Mouse (Mus musculus) hindbrain, embryonic 14.5 days (tissue): Measurements from ENCODE around the gene Etl4. TPM values are rescaled to one million over a fixed set of nuclear protein-coding genes. Genes with fewer than 3 reads are reported as not detected.

Source experiments
- ATAC-seq: fragments of 200-750 bp; cut with Nextera tagmentation; 2 replicates; pipeline ENCODE4 v1.8.0; 2017; ENCODE audit warnings: moderate number of reproducible peaks, mild to moderate bottlenecking, moderate TSS enrichment, moderate library complexity; ENCODE audit not compliant: low FRiP score
- DNase-seq: peaks from one replicate; pipeline ENCODE4 v3.0.0-alpha.2; 2015; ENCODE audit warnings: low spot score
- H3K27ac ChIP-seq: fragments of 300-500 bp; sonication (generic); 2 replicates; pipeline ENCODE4 v1.5.1; 2014; ENCODE audit warnings: mild to moderate bottlenecking, moderate library complexity
- H3K27me3 ChIP-seq: fragments of 300-500 bp; sonication (generic); 2 replicates; pipeline ENCODE4 v1.6.1; 2014; ENCODE audit warnings: mild to moderate bottlenecking, low read length, mixed read lengths; ENCODE audit not compliant: control insufficient read depth, insufficient read depth
- H3K36me3 ChIP-seq: fragments of 300-500 bp; sonication (generic); replicated peaks from 2 replicates; pipeline ENCODE4 v1.6.1; 2014; ENCODE audit not compliant: control insufficient read depth, insufficient read depth
- H3K4me1 ChIP-seq: fragments of 300-500 bp; sonication (generic); replicated peaks from 2 replicates; pipeline ENCODE4 v1.6.1; 2014; ENCODE audit warnings: antibody characterized with exemption, low read length, mixed read lengths; ENCODE audit not compliant: control insufficient read depth, insufficient read depth
- H3K4me2 ChIP-seq: fragments of 300-500 bp; sonication (generic); replicated peaks from 2 replicates; pipeline ENCODE4 v1.6.1; 2014; ENCODE audit warnings: mild to moderate bottlenecking, moderate library complexity
- H3K4me3 ChIP-seq: fragments of 300-500 bp; sonication (generic); replicated peaks from 2 replicates; pipeline ENCODE4 v1.5.1; 2014; ENCODE audit warnings: mild to moderate bottlenecking, low read length
- H3K9ac ChIP-seq: fragments of 300-500 bp; sonication (generic); 2 replicates; pipeline ENCODE4 v1.6.1; 2014
- H3K9me3 ChIP-seq: fragments of 300-500 bp; sonication (generic); 2 replicates; pipeline ENCODE4 v1.6.1; 2016; ENCODE audit warnings: low read length; ENCODE audit not compliant: control insufficient read depth
- WGBS: fragments of 180-500 bp; shearing (Covaris S2); extraction: QIAGEN DNeasy Blood & Tissue Kit; methylation state at CpG from one replicate; pipeline ENCODE4 v1.1.7; 2014; 5-methylcytosine and 5-hydroxymethylcytosine counted together
- polyA plus RNA-seq: library from polyadenylated mRNA; unstranded; fragments of >200 nt; fragmentation: Nextera tagmentation; extraction: Ambion mirVana; gene quantifications from 2 replicates; pipeline ENCODE4 v1.2.1, GENCODE M21; 2014

Gene Etl4
- polyA plus RNA-seq, 1 experiment from 2014 or later = 5.9 TPM

DNA sequence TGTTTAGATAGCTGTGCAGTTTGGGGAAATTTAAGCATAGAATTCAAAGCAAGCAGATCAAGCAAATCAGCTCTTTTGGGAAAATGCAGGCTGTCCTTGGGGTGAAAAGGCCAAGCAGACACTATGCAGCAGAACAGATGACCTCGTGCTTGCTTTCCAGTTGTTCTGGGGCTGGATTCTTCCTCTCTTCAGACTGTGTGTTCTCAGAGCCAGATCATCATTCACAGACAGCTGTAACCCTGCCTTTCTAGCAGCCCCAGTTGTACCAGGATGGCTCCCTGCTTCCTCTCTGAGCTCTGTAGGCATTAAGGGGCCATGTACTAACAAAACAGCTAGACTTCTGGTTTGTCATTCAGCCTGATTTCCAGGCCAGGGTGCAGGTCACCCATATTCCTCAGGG, 494.8 kb downstream of the Etl4 start:
- no peak overlapping the region for H3K4me2 ChIP-seq
- H3K27ac ChIP-seq = no peak overlapping the region
- H3K36me3 ChIP-seq = no peaks in the 10 kb centered on the region
- H3K9me3 ChIP-seq = no peaks in the 10 kb centered on the region
- WGBS = 59% methylated on average over 1 of the region's 1 CpGs
- ATAC-seq (no peak), DNase-seq (no peak)
- H3K4me3 ChIP-seq = no peak overlapping the region
- no peak overlapping the region for H3K9ac ChIP-seq
- no peaks in the 10 kb centered on the region for H3K4me1 ChIP-seq
- no peaks in the 10 kb centered on the region for H3K27me3 ChIP-seq

DNA sequence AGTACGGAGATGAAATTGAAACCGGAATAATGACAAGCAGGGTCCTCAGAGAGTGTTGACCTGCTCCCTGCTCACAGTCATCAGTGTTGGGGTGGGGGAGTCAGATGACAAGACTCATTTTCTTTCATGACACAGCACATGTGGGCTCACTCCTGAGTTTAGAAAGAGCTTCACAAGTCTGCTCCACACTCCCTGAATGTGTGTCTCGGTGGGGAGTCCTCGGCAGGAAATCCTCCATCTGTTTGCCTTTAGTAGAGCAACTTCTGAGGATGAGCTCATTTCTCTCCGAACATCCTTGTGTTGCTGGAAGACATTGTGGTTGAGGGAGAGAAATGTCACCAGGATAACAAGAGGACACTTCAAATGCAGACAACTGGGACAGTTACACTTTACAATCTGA, 497.5 kb downstream of the Etl4 start:
- H3K36me3 ChIP-seq = no peaks in the 10 kb centered on the region
- H3K4me1 ChIP-seq = no peaks in the 10 kb centered on the region
- H3K9ac ChIP-seq = no peak overlapping the region
- no peaks in the 10 kb centered on the region for H3K27me3 ChIP-seq
- WGBS = 63% methylated on average over 5 of the region's 5 CpGs
- no peak overlapping the region for H3K4me2 ChIP-seq
- ATAC-seq (no peak), DNase-seq (no peak)
- no peaks in the 10 kb centered on the region for H3K9me3 ChIP-seq
- no peak overlapping the region for H3K4me3 ChIP-seq
- no peak overlapping the region for H3K27ac ChIP-seq

DNA sequence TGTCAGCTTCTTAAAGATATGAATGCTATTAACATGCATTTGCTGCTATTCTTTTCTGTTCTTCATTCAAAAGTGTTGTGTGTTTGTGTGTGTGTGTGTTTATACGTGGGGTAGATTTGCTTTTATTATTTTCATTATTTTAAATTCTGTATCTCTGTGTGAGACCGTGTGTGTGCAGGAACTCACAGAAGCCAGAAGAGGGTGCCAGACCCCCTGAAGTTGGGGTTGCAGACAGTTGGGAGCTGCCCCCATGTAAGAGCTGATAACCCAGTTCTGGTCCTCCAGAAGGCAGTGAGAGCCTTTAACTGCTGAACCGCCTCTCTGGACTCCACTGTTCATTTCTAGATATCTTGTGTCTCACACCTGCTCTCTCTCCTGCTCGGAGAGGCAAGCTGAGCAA, 505.3 kb downstream of the Etl4 start:
- H3K27me3 ChIP-seq = no peaks in the 10 kb centered on the region
- no peak overlapping the region for H3K4me2 ChIP-seq
- 84% methylated on average over 4 of the region's 4 CpGs for WGBS
- H3K4me1 ChIP-seq = no peaks in the 10 kb centered on the region
- no peak overlapping the region for H3K4me3 ChIP-seq
- no peak overlapping the region for H3K9ac ChIP-seq
- H3K36me3 ChIP-seq = no peaks in the 10 kb centered on the region
- no peaks in the 10 kb centered on the region for H3K9me3 ChIP-seq
- ATAC-seq (no peak), DNase-seq (no peak)
- H3K27ac ChIP-seq = no peak overlapping the region

GRCm38 (mm10) chr2:20416934-20417614, 507.5 kb downstream of the Etl4 start:
- DNase-seq (no peak), ATAC-seq (no peak)
- H3K36me3 ChIP-seq = no peaks in the 10 kb centered on the region
- no peaks in the 10 kb centered on the region for H3K4me1 ChIP-seq
- H3K27ac ChIP-seq = no peak overlapping the region
- no peaks in the 10 kb centered on the region for H3K9me3 ChIP-seq
- WGBS = 34% methylated on average over 8 of the region's 8 CpGs
- no peak overlapping the region for H3K4me3 ChIP-seq
- no peak overlapping the region for H3K9ac ChIP-seq
- no peak overlapping the region for H3K4me2 ChIP-seq
- no peaks in the 10 kb centered on the region for H3K27me3 ChIP-seq

DNA sequence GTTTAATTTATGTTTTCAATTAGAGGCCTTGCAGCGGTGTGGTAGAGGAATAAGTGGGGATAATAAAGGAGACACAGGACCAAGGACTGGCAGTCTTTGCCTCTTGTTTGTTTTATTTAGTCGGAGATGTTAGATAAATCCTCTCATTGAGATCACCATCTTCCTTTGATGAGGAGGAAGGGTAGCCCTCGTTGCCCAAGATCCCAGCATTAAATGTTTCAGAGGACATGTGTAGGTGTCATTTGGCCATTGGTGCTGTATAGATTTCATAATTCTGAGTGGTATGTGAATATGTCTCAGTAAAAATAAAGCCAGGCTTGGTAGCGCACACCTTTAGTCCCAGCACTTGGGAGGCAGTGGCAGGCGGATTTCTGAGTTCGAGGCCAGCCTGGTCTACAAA, 508.4 kb downstream of the Etl4 start:
- 86% methylated on average over 6 of the region's 6 CpGs for WGBS
- H3K27ac ChIP-seq = no peak overlapping the region
- ATAC-seq = no peak

GRCm38 (mm10) chr2:20419975-20420374, 510.4 kb downstream of the Etl4 start:
- Histone ChIP-seq H3K36me3 (no peaks in the 10 kb centered on the region), H3K4me2 (no peak overlapping the region), H3K9ac (no peak overlapping the region), H3K27me3 (no peaks in the 10 kb centered on the region), H3K27ac (no peak overlapping the region), H3K4me3 (no peak overlapping the region), H3K4me1 (no peaks in the 10 kb centered on the region), H3K9me3 (no peaks in the 10 kb centered on the region)
- WGBS = 26% methylated on average over 6 of the region's 6 CpGs
- ATAC-seq (peak; percentile 71), DNase-seq (peak; percentile 61)

More for the DNA sequence above, 508.4 kb downstream of the Etl4 start:
- Histone ChIP-seq H3K27me3 (no peaks in the 10 kb centered on the region), H3K36me3 (no peaks in the 10 kb centered on the region), H3K9ac (no peak overlapping the region), H3K9me3 (no peaks in the 10 kb centered on the region), H3K4me2 (no peak overlapping the region), H3K4me3 (no peak overlapping the region), H3K4me1 (no peaks in the 10 kb centered on the region)
- DNase-seq = no peak

GRCm38 (mm10) chr2:20422275-20422674, 512.7 kb downstream of the Etl4 start:
- DNase-seq (no peak), ATAC-seq (no peak)

GRCm38 (mm10) chr2:20433656-20434055, 524.1 kb downstream of the Etl4 start:
- WGBS = 88% methylated on average over 2 of the region's 2 CpGs
- DNase-seq (no peak), ATAC-seq (no peak)
- H3K9ac ChIP-seq = no peak overlapping the region
- no peak overlapping the region for H3K27ac ChIP-seq
- H3K27me3 ChIP-seq = no peaks in the 10 kb centered on the region
- no peak overlapping the region for H3K4me2 ChIP-seq
- no peak overlapping the region for H3K4me3 ChIP-seq
- no peaks in the 10 kb centered on the region for H3K9me3 ChIP-seq
- H3K36me3 ChIP-seq = no peaks in the 10 kb centered on the region
- H3K4me1 ChIP-seq = no peaks in the 10 kb centered on the region

More at GRCm38 (mm10) chr2:20422275-20422674, 512.7 kb downstream of the Etl4 start:
- Histone ChIP-seq H3K4me3 (no peak overlapping the region), H3K4me2 (no peak overlapping the region), H3K9me3 (no peaks in the 10 kb centered on the region), H3K27ac (no peak overlapping the region), H3K9ac (no peak overlapping the region), H3K36me3 (no peaks in the 10 kb centered on the region), H3K4me1 (no peaks in the 10 kb centered on the region), H3K27me3 (no peaks in the 10 kb centered on the region)
- 38% methylated on average over 4 of the region's 4 CpGs for WGBS

- H3K27ac ChIP-seq = no peak overlapping the region
- ATAC-seq = no peak
- no peaks in the 10 kb centered on the region for H3K9me3 ChIP-seq
- no peak overlapping the region for H3K9ac ChIP-seq
- no peaks in the 10 kb centered on the region for H3K36me3 ChIP-seq
- H3K27me3 ChIP-seq = no peaks in the 10 kb centered on the region
- H3K4me1 ChIP-seq = no peaks in the 10 kb centered on the region
- no peak overlapping the region for H3K4me2 ChIP-seq
- no peak overlapping the region for H3K4me3 ChIP-seq
- no peak for DNase-seq
- WGBS = 96% methylated on average over 4 of the region's 4 CpGs
Measured at GRCm38 (mm10) chr2:20435530-20435929, 526.0 kb downstream of the Etl4 start.

DNA sequence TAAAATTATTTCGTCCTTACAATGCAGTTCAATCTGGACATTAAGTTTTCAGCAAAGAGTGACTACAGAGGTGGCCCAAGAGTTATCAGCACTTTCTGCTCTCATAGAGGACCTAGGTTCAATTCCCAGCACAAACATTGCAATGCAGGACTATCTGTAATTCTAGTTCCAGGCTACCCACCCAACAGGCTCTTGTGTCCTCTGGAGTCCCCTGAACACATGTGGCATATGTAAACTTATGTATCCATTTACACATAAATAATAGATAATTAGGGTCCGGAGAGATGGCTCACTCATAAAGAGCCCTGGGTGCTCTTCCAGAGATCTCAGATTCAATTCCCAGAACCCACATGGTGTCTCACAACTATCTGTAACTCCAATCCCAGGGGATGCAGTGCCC, 533.2 kb downstream of the Etl4 start:
- H3K4me3 ChIP-seq = no peak overlapping the region
- ATAC-seq (no peak), DNase-seq (no peak)
- H3K27me3 ChIP-seq = no peaks in the 10 kb centered on the region
- no peaks in the 10 kb centered on the region for H3K9me3 ChIP-seq
- H3K9ac ChIP-seq = no peak overlapping the region
- WGBS = 95% methylated on average over 2 of the region's 2 CpGs
- H3K27ac ChIP-seq = no peak overlapping the region
- H3K36me3 ChIP-seq = no peaks in the 10 kb centered on the region
- H3K4me1 ChIP-seq = no peaks in the 10 kb centered on the region
- no peak overlapping the region for H3K4me2 ChIP-seq
